Mouse (Mus musculus) forebrain, embryonic 15.5 days (tissue): ENCODE results near the gene Hdac4. TPM values are rescaled to one million over a fixed set of nuclear protein-coding genes. Genes with fewer than 3 reads are reported as not detected.

Source experiments
- ATAC-seq: fragments of 200-750 bp; cut with Nextera tagmentation; replicated peaks from 2 replicates; pipeline ENCODE4 v1.8.0; 2017; ENCODE audit warnings: mild to moderate bottlenecking, moderate TSS enrichment, moderate library complexity
- H3K27ac ChIP-seq: fragments of 300-500 bp; sonication (generic); replicated peaks from 2 replicates; pipeline ENCODE4 v1.5.1; 2015; ENCODE audit warnings: mild to moderate bottlenecking, inconsistent platforms
- H3K27me3 ChIP-seq: fragments of 300-500 bp; sonication (generic); 2 replicates; pipeline ENCODE4 v1.6.1; 2015; ENCODE audit warnings: inconsistent platforms
- H3K36me3 ChIP-seq: fragments of 300-500 bp; sonication (generic); 2 replicates; pipeline ENCODE4 v1.6.1; 2015; ENCODE audit warnings: mild to moderate bottlenecking, inconsistent platforms
- H3K4me1 ChIP-seq: fragments of 300-500 bp; sonication (generic); 2 replicates; pipeline ENCODE4 v1.6.1; 2015; ENCODE audit warnings: inconsistent platforms
- H3K4me2 ChIP-seq: fragments of 300-500 bp; sonication (generic); replicated peaks from 2 replicates; pipeline ENCODE4 v1.6.1; 2015; ENCODE audit warnings: mild to moderate bottlenecking, inconsistent platforms
- H3K4me3 ChIP-seq: fragments of 300-500 bp; sonication (generic); 2 replicates; pipeline ENCODE4 v1.5.1; 2015; ENCODE audit warnings: mild to moderate bottlenecking, inconsistent platforms
- H3K9ac ChIP-seq: fragments of 300-500 bp; sonication (generic); replicated peaks from 2 replicates; pipeline ENCODE4 v1.6.1; 2015; ENCODE audit warnings: mild to moderate bottlenecking, inconsistent platforms
- H3K9me3 ChIP-seq: fragments of 300-500 bp; sonication (generic); 2 replicates; pipeline ENCODE4 v1.6.1; 2016; ENCODE audit warnings: inconsistent platforms
- WGBS: fragments of 180-500 bp; shearing (Covaris S2); methylation state at CpG from one replicate; pipeline ENCODE4 v1.1.7; 2015; ENCODE audit warnings: mixed read lengths; 5-methylcytosine and 5-hydroxymethylcytosine counted together
- polyA plus RNA-seq: library from polyadenylated mRNA; unstranded; fragments of >200 nt; fragmentation: Nextera tagmentation; extraction: Ambion mirVana; gene quantifications from 2 replicates; pipeline ENCODE4 v1.2.1, GENCODE M21; 2015

Hdac4 gene
- polyA plus RNA-seq, 1 experiment from 2014 or later: 31.9 TPM

GRCm38 (mm10) chr1:92045671-92046070 is 149.8 kb downstream of the Hdac4 start:
- Histone ChIP-seq H3K4me2 (no peak overlapping the region), H3K27me3 (no peaks in the 10 kb centered on the region), H3K9ac (no peak overlapping the region), H3K4me3 (no peak overlapping the region), H3K27ac (no peak overlapping the region), H3K4me1 (peaks cover 17% of the 10 kb centered on the region; the same call in 1 of the 2 replicates), H3K36me3 (no peaks in the 10 kb centered on the region), H3K9me3 (no peaks in the 10 kb centered on the region)
- no peak for ATAC-seq
- WGBS: 90% methylated on average over 1 of the region's 1 CpGs

DNA sequence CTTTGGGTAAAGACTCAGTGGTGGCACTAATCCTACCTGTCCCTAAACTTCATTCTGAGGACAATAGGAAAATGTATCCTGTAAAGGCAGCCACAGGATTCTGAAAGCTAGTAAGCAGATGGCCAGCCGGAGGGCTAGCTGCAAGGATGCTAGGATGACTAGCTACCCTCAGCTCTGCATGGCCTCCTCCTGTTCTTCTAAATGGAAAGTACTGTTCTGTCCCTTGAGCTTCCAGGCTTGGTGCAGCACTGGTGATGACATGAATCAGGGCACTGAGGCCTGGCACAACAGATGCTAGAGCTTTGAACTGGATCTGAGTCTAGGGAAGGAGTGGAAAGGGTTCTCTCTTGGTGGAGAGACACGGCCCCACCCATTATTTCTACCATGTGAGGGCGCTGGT is 150.6 kb downstream of the Hdac4 start:
- H3K4me1 ChIP-seq: peaks cover 17% of the 10 kb centered on the region; the same call in 1 of the 2 replicates
- H3K36me3 ChIP-seq: no peaks in the 10 kb centered on the region
- no peaks in the 10 kb centered on the region for H3K27me3 ChIP-seq
- no peak overlapping the region for H3K4me3 ChIP-seq
- H3K4me2 ChIP-seq: no peak overlapping the region
- ATAC-seq: no peak
- WGBS: 90% methylated on average over 3 of the region's 3 CpGs
- no peak overlapping the region for H3K9ac ChIP-seq
- no peaks in the 10 kb centered on the region for H3K9me3 ChIP-seq
- H3K27ac ChIP-seq: no peak overlapping the region

DNA sequence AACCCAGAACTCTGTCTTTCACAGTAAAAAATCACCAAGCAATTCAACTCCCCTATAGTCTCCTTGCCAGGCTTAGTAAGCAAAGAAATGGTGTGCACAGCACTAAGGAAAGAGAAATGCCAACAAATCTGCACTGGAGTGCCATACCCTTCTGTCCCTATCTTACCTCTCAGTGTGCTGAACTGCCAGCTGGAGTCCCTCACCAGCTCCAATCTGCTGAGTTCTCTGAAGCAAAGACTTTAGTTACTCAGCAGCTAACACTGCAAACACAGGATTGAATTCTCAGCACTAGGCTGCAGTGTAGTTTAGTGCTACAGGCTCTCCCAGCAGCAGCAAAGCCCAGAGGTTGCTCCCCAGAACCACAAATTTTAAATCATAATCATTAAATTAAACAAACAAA is 151.5 kb downstream of the Hdac4 start:
- Histone ChIP-seq H3K4me1 (peaks cover 23% of the 10 kb centered on the region), H3K4me2 (no peak overlapping the region), H3K9me3 (no peaks in the 10 kb centered on the region), H3K27ac (no peak overlapping the region), H3K4me3 (no peak overlapping the region), H3K9ac (no peak overlapping the region), H3K27me3 (no peaks in the 10 kb centered on the region), H3K36me3 (no peaks in the 10 kb centered on the region)
- ATAC-seq: no peak; the same call in 1 of the 2 replicates

GRCm38 (mm10) chr1:92042126-92042525 is 153.4 kb downstream of the Hdac4 start:
- no peaks in the 10 kb centered on the region for H3K9me3 ChIP-seq
- no peak for ATAC-seq

GRCm38 (mm10) chr1:92041290-92041689 is 154.2 kb downstream of the Hdac4 start:
- no peak overlapping the region for H3K27ac ChIP-seq
- 61% methylated on average over 3 of the region's 3 CpGs for WGBS

More at GRCm38 (mm10) chr1:92042126-92042525, 153.4 kb downstream of the Hdac4 start:
- 40% methylated on average over 3 of the region's 3 CpGs for WGBS
- Histone ChIP-seq H3K27ac (no peak overlapping the region), H3K4me1 (peaks cover 34% of the 10 kb centered on the region), H3K4me3 (no peak overlapping the region), H3K9ac (no peak overlapping the region), H3K27me3 (no peaks in the 10 kb centered on the region), H3K4me2 (no peak overlapping the region), H3K36me3 (no peaks in the 10 kb centered on the region)

DNA sequence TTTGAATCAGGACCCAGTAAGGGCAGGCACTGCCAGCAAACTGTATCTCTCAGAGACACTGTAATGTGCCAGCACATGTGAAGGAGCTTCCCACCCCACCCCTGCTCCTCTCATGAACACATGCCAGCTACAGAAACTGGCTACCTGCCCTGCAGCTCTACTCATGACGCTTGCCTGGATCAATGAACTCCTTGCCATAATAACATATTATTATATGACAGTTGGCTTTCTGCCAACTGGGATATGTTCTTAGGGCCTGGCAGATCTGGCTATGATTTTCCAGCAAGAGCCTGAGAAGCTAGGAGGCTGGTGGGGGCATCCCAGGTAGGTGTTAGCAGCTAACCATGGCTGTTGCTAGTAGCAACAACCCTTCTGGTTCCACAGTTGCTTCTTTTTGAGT is 156.8 kb downstream of the Hdac4 start:
- 18% methylated on average over 1 of the region's 1 CpGs for WGBS
- ATAC-seq: peak; percentile 64
- Histone ChIP-seq H3K4me2 (no peak overlapping the region), H3K4me1 (peaks cover 37% of the 10 kb centered on the region), H3K9ac (no peak overlapping the region), H3K4me3 (no peak overlapping the region), H3K27ac (peak overlapping the region; percentile 47), H3K9me3 (no peaks in the 10 kb centered on the region), H3K36me3 (no peaks in the 10 kb centered on the region), H3K27me3 (no peaks in the 10 kb centered on the region)

More at GRCm38 (mm10) chr1:92041290-92041689, 154.2 kb downstream of the Hdac4 start:
- Histone ChIP-seq H3K9me3 (no peaks in the 10 kb centered on the region), H3K4me3 (no peak overlapping the region), H3K9ac (no peak overlapping the region), H3K4me2 (no peak overlapping the region), H3K27me3 (no peaks in the 10 kb centered on the region), H3K36me3 (no peaks in the 10 kb centered on the region), H3K4me1 (peaks cover 38% of the 10 kb centered on the region)
- no peak for ATAC-seq

DNA sequence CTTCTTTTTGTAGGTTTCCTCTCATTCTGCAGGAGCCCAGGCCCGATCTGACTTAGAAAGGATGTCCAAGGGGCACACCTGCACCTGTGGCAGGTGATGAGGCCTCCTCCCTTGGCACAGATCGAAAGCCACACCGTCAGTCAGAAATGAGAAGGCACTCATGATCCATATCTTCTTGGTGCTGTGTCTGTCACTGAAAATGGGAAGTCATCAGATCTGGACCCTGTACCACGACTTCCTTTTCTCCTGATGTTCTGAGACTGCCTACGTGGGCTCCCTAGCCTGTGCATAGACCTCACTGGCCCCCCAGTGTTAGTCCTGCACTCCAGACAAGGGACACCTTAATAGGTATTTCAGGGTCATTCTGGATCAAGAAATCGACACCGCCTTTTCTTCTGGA is 158.5 kb downstream of the Hdac4 start:
- Histone ChIP-seq H3K27me3 (no peaks in the 10 kb centered on the region), H3K4me3 (no peak overlapping the region), H3K9ac (no peak overlapping the region), H3K4me2 (no peak overlapping the region), H3K27ac (no peak overlapping the region), H3K9me3 (no peaks in the 10 kb centered on the region), H3K4me1 (peaks cover 37% of the 10 kb centered on the region), H3K36me3 (no peaks in the 10 kb centered on the region)
- WGBS: 94% methylated on average over 7 of the region's 7 CpGs
- no peak for ATAC-seq

DNA sequence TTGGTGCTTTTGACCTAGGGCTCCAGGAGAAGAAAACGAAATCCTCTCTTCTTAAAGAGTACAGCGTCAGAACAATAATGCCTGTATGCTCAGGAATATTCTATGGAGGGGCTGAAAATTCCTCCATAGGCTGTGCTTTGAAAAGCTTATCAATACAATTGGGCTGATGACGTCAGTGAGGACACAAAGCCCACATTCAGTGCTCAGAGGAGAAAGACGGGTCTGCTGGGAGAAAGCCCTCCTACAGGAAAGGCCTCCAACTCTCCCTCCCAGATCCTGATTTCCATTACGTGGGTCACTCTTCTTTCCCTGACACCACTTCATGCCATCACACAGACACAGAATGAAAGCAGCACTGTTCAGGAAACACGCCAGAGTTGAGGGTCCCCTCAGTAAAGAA is 159.7 kb downstream of the Hdac4 start:
- Histone ChIP-seq H3K9ac (no peak overlapping the region), H3K27me3 (no peaks in the 10 kb centered on the region), H3K9me3 (no peaks in the 10 kb centered on the region), H3K27ac (no peak overlapping the region), H3K36me3 (no peaks in the 10 kb centered on the region), H3K4me2 (no peak overlapping the region), H3K4me1 (peaks cover 30% of the 10 kb centered on the region), H3K4me3 (no peak overlapping the region)
- ATAC-seq: no peak
- WGBS: 14% methylated on average over 6 of the region's 6 CpGs

DNA sequence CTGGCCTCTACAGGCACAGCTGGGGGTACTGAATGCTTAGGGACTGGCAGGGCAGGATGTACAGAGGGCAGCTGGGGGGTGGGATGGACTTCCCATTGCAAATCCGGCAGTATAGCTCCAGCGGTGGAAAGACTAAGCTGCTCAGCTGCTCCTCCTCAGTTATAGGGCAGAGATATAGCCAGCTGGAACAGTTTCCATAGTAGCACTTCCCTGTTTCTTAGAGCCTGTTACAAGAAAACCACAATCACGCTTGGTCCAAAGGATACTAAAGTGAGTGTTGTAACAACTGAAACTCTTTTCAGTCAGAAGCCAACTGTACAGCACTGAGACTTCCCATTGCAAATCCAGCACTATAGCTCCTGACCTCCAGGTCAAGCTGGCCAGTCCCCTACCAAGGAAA is 161.3 kb downstream of the Hdac4 start:
- Histone ChIP-seq H3K27me3 (no peaks in the 10 kb centered on the region), H3K9me3 (no peaks in the 10 kb centered on the region), H3K4me1 (peaks cover 26% of the 10 kb centered on the region), H3K27ac (no peak overlapping the region), H3K4me3 (no peak overlapping the region), H3K36me3 (no peaks in the 10 kb centered on the region), H3K4me2 (no peak overlapping the region), H3K9ac (no peak overlapping the region)
- WGBS: 85% methylated on average over 3 of the region's 3 CpGs
- no peak for ATAC-seq

DNA sequence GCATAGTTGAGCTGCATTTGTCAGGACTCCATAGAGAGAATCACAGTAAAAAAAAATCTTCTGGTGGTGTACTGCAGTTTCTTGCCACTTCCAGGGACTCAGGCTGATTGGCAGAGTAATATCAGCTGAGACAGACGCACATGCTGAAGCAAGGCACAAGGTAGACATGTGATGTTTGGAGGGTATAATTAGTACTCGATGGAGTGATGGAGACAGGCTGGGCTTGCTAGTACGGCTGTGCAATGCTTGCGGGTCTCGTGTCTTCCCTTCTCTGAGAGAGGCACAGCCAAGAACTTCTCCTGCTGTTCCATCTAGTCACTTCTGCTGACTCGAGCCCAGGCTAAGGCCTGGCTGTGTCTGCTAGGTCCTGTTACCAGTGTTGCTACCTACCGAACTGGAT is 162.0 kb downstream of the Hdac4 start:
- no peaks in the 10 kb centered on the region for H3K27me3 ChIP-seq
- no peaks in the 10 kb centered on the region for H3K9me3 ChIP-seq
- no peak overlapping the region for H3K4me3 ChIP-seq
- H3K4me2 ChIP-seq: no peak overlapping the region
- H3K4me1 ChIP-seq: peaks cover 18% of the 10 kb centered on the region
- H3K9ac ChIP-seq: no peak overlapping the region
- no peak for ATAC-seq
- no peak overlapping the region for H3K27ac ChIP-seq
- WGBS: 79% methylated on average over 7 of the region's 7 CpGs
- 0 out of 2 replicates have a peak, but pooled peaks cover 4% of the 10 kb centered on the region for H3K36me3 ChIP-seq

GRCm38 (mm10) chr1:92030541-92030940 is 165.0 kb downstream of the Hdac4 start:
- H3K36me3 ChIP-seq: 0 out of 2 replicates have a peak, but pooled peaks cover 11% of the 10 kb centered on the region
- H3K4me2 ChIP-seq: no peak overlapping the region
- H3K27me3 ChIP-seq: no peaks in the 10 kb centered on the region
- WGBS: 65% methylated on average over 6 of the region's 6 CpGs
- H3K27ac ChIP-seq: no peak overlapping the region
- no peak for ATAC-seq
- H3K4me3 ChIP-seq: no peak overlapping the region
- peaks cover 4% of the 10 kb centered on the region; the same call in 1 of the 2 replicates for H3K4me1 ChIP-seq
- no peak overlapping the region for H3K9ac ChIP-seq
- H3K9me3 ChIP-seq: no peaks in the 10 kb centered on the region

- 0 out of 2 replicates have a peak, but pooled peaks cover 11% of the 10 kb centered on the region for H3K36me3 ChIP-seq
- no peak overlapping the region for H3K27ac ChIP-seq
- H3K4me3 ChIP-seq: no peak overlapping the region
- no peaks in the 10 kb centered on the region for H3K27me3 ChIP-seq
- H3K4me2 ChIP-seq: no peak overlapping the region
- no peak overlapping the region for H3K9ac ChIP-seq
- no peaks in the 10 kb centered on the region for H3K9me3 ChIP-seq
- 0 out of 2 replicates have a peak, but pooled peaks cover 3% of the 10 kb centered on the region for H3K4me1 ChIP-seq
- WGBS: 90% methylated on average over 2 of the region's 2 CpGs
- ATAC-seq: no peak
These were observed 167.3 kb downstream of the Hdac4 start for GRCm38 (mm10) chr1:92028158-92028557.

GRCm38 (mm10) chr1:92026351-92026750 is 169.1 kb downstream of the Hdac4 start:
- Histone ChIP-seq H3K27ac (no peak overlapping the region), H3K9me3 (no peaks in the 10 kb centered on the region), H3K9ac (no peak overlapping the region), H3K27me3 (no peaks in the 10 kb centered on the region), H3K36me3 (0 out of 2 replicates have a peak, but pooled peaks cover 11% of the 10 kb centered on the region), H3K4me2 (no peak overlapping the region), H3K4me3 (no peak overlapping the region), H3K4me1 (peaks cover 7% of the 10 kb centered on the region; the same call in 1 of the 2 replicates)
- ATAC-seq: no peak
- 88% methylated on average over 3 of the region's 3 CpGs for WGBS
